ENCODE assay signal across 11 mouse cellular contexts in genomic region chr8:69848951-69849350, GRCm38 (mm10). TPM values are rescaled to one million over a fixed set of nuclear protein-coding genes. Genes with fewer than 3 reads are reported as not detected.
DNase-seq lines count a peak whose midpoint lies in the region; ATAC-seq and TF ChIP-seq lines count a peak whose summit lies in the region.
"Had no signal": no experiment of that assay in that cellular context is flagged by ENCODE, and none has a peak within 500 bp of the region (broad histone marks: within the 10 kb centered on the region; RNA-seq: fewer than 3 reads in every experiment).

No protein-coding gene starts in this region.

- TF ChIP-seq CTCF in lung, adult 2 months (IDR thresholded peaks at IDR 0.05; ENCODE audit: insufficient read depth, low read length), result no peak

- peak; percentile 19 for DNase-seq in 416B (ENCODE audit: low read depth)
- DNase-seq in adrenal gland, adult 8-10 months, result peak; percentile 69
- DNase-seq in lung, adult 2 months, result peak; percentile 40
- DNase-seq in layer of hippocampus, postnatal 25 days (ENCODE audit: extremely low spot score in 1 of 2, low spot score in 1 of 2), result no peak
- DNase-seq in B cell, adult 2 months, result no peak
- DNase-seq: spleen, adult 18-20 months had no signal

- H3K4me1 ChIP-seq in heart, embryonic 15.5 days (replicated peaks), result peaks cover 17% of the 10 kb centered on the region
- H3K4me1 ChIP-seq in lung, adult 2 months (ENCODE audit: control insufficient read depth, insufficient read depth, low read length), result peaks cover 3% of the 10 kb centered on the region; the same call in 1 of the 2 replicates

- no peak overlapping the region for H3K4me3 ChIP-seq in heart, embryonic 15.5 days
- H3K4me3 ChIP-seq in lung, adult 2 months (replicated peaks; ENCODE audit: extremely low read depth, low read depth, low read length), result no peak overlapping the region
- H3K4me3 ChIP-seq: megakaryocyte, embryonic 14.5 days had no signal

- no peaks in the 10 kb centered on the region for H3K27me3 ChIP-seq in heart, embryonic 15.5 days

- no peak overlapping the region for H3K9ac ChIP-seq in heart, embryonic 15.5 days

- WGBS in heart, embryonic 15.5 days, result 37% methylated on average over 8 of the region's 8 CpGs
- 50% methylated on average over 8 of the region's 8 CpGs for WGBS in lung, adult 2 months

- peak overlapping the region; percentile 41; the same call in 1 of the 2 replicates for H3K27ac ChIP-seq in heart, embryonic 15.5 days

- peak; percentile 80 for ATAC-seq in heart, embryonic 15.5 days (replicated peaks; ENCODE audit: insufficient number of reproducible peaks, insufficient read depth, low FRiP score, low read depth)
- no peak for ATAC-seq in activated CD4-positive, CD25-positive, alpha-beta regulatory T cell, adult 4 months
- no peak for ATAC-seq in frontal cortex, adult (ENCODE audit: low TSS enrichment)

- H3K4me2 ChIP-seq in heart, embryonic 15.5 days, result peak overlapping the region; percentile 3; the same call in 1 of the 2 replicates

- H3K36me3 ChIP-seq in heart, embryonic 15.5 days, result no peaks in the 10 kb centered on the region

- TF ChIP-seq POLR2A in lung, adult 2 months (IDR thresholded peaks at IDR 0.05; ENCODE audit: borderline replicate concordance, extremely low read depth, low read depth, low read length), result no peak

- no peaks in the 10 kb centered on the region for H3K9me3 ChIP-seq in heart, embryonic 15.5 days (replicated peaks)

RNA-seq across cellular contexts. Expression of gene Pbx4, which starts 16.7 kb away (rescaled TPM):
- total RNA-seq in adrenal gland, adult 8-10 months (2022), result 1 to 10 TPM; 1.7 to 3.7 (median 2.7) TPM
- 2.6 and 5.6 TPM in 2 replicates for polyA plus RNA-seq in heart, embryonic 15.5 days (2015; fragmentation: Nextera tagmentation; extraction: Ambion mirVana)
- polyA plus RNA-seq in lung, adult 2 months (2012; rRNA removed), result 4.2 and 5.5 TPM in 2 replicates
- 10 to 100 TPM; 13.3 to 13.6 TPM for total RNA-seq in layer of hippocampus, postnatal 25 days (2021)
- 10 to 100 TPM; 13.1 to 15.4 TPM for polyA plus RNA-seq in activated CD4-positive, CD25-positive, alpha-beta regulatory T cell, adult 4 months (2017; shearing (Covaris generic))

RNA-seq across cellular contexts. Expression of gene Lpar2, which starts 26.7 kb away (rescaled TPM):
- total RNA-seq in adrenal gland, adult 8-10 months (2022), result 1 to 10 TPM; 2.4 to 4.8 (median 3.6) TPM
- polyA plus RNA-seq in heart, embryonic 15.5 days (2015; fragmentation: Nextera tagmentation; extraction: Ambion mirVana), result 0.15 and 0.30 TPM in 2 replicates
- 3.4 and 3.5 TPM in 2 replicates for polyA plus RNA-seq in lung, adult 2 months (2012; rRNA removed)
- under 1 TPM; 0.35 to 0.37 TPM for total RNA-seq in layer of hippocampus, postnatal 25 days (2021)
- polyA plus RNA-seq in activated CD4-positive, CD25-positive, alpha-beta regulatory T cell, adult 4 months (2017; shearing (Covaris generic)), result under 1 TPM; 0.38 to 0.52 TPM

RNA-seq across cellular contexts. Expression of gene Cilp2, which starts 38.5 kb away (rescaled TPM):
- total RNA-seq in adrenal gland, adult 8-10 months (2022), result under 1 TPM in 2 of 4 experiments, not detected in 2; 0.06 to 0.08 TPM
- 0.37 and 0.75 TPM in 2 replicates for polyA plus RNA-seq in heart, embryonic 15.5 days (2015; fragmentation: Nextera tagmentation; extraction: Ambion mirVana)
- 3.1 TPM in 2 replicates for polyA plus RNA-seq in lung, adult 2 months (2012; rRNA removed)
- 1 to 10 TPM in 1 of 2 experiments, under 1 TPM in 1; 0.89 to 1.3 TPM for total RNA-seq in layer of hippocampus, postnatal 25 days (2021)
- polyA plus RNA-seq in activated CD4-positive, CD25-positive, alpha-beta regulatory T cell, adult 4 months (2017; shearing (Covaris generic)), result not detected
- total RNA-seq: hematopoietic stem cell, adult 5-6 weeks had no signal

RNA-seq across cellular contexts. Expression of gene Gmip, which starts 40.5 kb away (rescaled TPM):
- total RNA-seq in adrenal gland, adult 8-10 months (2022), result 10 to 100 TPM; 14.3 to 23.7 (median 18.9) TPM
- polyA plus RNA-seq in heart, embryonic 15.5 days (2015; fragmentation: Nextera tagmentation; extraction: Ambion mirVana), result 5.4 and 8.9 TPM in 2 replicates
- 42.7 and 45.1 TPM in 2 replicates for polyA plus RNA-seq in lung, adult 2 months (2012; rRNA removed)
- total RNA-seq in layer of hippocampus, postnatal 25 days (2021), result 10 to 100 TPM; 10.9 to 15.2 TPM
- 10 to 100 TPM; 66.3 to 86.0 TPM for polyA plus RNA-seq in activated CD4-positive, CD25-positive, alpha-beta regulatory T cell, adult 4 months (2017; shearing (Covaris generic))

RNA-seq across cellular contexts. Expression of gene Tssk6, which starts 53.0 kb away (rescaled TPM):
- under 1 TPM; 0.34 to 0.59 (median 0.38) TPM for total RNA-seq in adrenal gland, adult 8-10 months (2022)
- 1.5 and 1.8 TPM in 2 replicates for polyA plus RNA-seq in heart, embryonic 15.5 days (2015; fragmentation: Nextera tagmentation; extraction: Ambion mirVana)
- polyA plus RNA-seq in lung, adult 2 months (2012; rRNA removed), result 0.70 and 1.0 TPM in 2 replicates
- under 1 TPM; 0.27 to 0.28 TPM for total RNA-seq in layer of hippocampus, postnatal 25 days (2021)
- polyA plus RNA-seq in activated CD4-positive, CD25-positive, alpha-beta regulatory T cell, adult 4 months (2017; shearing (Covaris generic)), result not detected

Comparison
In these comparisons a context has a peak if more than half of its experiments do, and no peak if none do; other contexts are left out.
1. DNase-seq: peak in 416B (single experiment), adrenal gland, adult 8-10 months (single experiment) and lung, adult 2 months (single experiment); none in layer of hippocampus, postnatal 25 days (0 of 2) and B cell, adult 2 months (0 of 2).